Mouse (Mus musculus) G1E (cell line): ENCODE results near the gene Slfn5. TPM values are rescaled to one million over a fixed set of nuclear protein-coding genes. Genes with fewer than 3 reads are reported as not detected.

Experiments
- ATAC-seq: 2 replicates; pipeline ENCODE4 v1.8.0; 2016; ENCODE audit warnings: mild to moderate bottlenecking; ENCODE audit not compliant: insufficient number of reproducible peaks, poor library complexity, low FRiP score, severe bottlenecking; ENCODE audit errors: extremely low read depth
- DNase-seq: peaks from one replicate; pipeline ENCODE4 v3.0.0; 2012; ENCODE audit warnings: low spot score
- H3K27me3 ChIP-seq: 2 replicates; pipeline ENCODE4 v1.6.1; 2012; ENCODE audit warnings: mild to moderate bottlenecking, low read length, inconsistent platforms; ENCODE audit not compliant: insufficient read depth
- H3K36me3 ChIP-seq: replicated peaks from 2 replicates; pipeline ENCODE3; 2012; ENCODE audit warnings: mild to moderate bottlenecking, inconsistent platforms
- H3K4me1 ChIP-seq: 2 replicates; pipeline ENCODE4 v1.6.1; 2012; ENCODE audit warnings: low read depth, low read length, inconsistent platforms, mixed read lengths; ENCODE audit not compliant: insufficient read depth
- H3K4me3 ChIP-seq: 2 replicates; pipeline ENCODE4 v1.5.1; 2012; ENCODE audit warnings: low read depth, mild to moderate bottlenecking, inconsistent platforms, low read length, moderate library complexity, mixed read lengths
- H3K9me3 ChIP-seq: replicated peaks from 2 replicates; pipeline ENCODE4 v1.6.1; 2012; ENCODE audit warnings: inconsistent platforms
- CTCF ChIP-seq: IDR thresholded peaks from 2 replicates; pipeline ENCODE4 v1.5.1; 2012; ENCODE audit warnings: low read depth, low read length, inconsistent platforms, mixed read lengths
- GATA1 ChIP-seq: IDR thresholded peaks from 2 replicates; pipeline ENCODE4 v1.6.1; 2012; ENCODE audit warnings: borderline replicate concordance, low read length, inconsistent platforms, mixed read lengths
- GATA2 ChIP-seq: IDR thresholded peaks from 2 replicates; pipeline ENCODE4 v1.6.1; 2012; ENCODE audit warnings: low read depth, low read length, inconsistent platforms, borderline replicate concordance
- POLR2AphosphoS5 ChIP-seq: IDR thresholded peaks from 2 replicates; pipeline ENCODE4 v1.6.1; 2012; ENCODE audit warnings: low read depth, low read length, inconsistent platforms; ENCODE audit not compliant: insufficient replicate concordance
- TAL1 ChIP-seq: conservative IDR thresholded peaks from 2 replicates; pipeline ENCODE4 v1.6.1; 2012; ENCODE audit warnings: low read depth, low read length, inconsistent platforms, mixed read lengths
- polyA plus RNA-seq: library from polyadenylated mRNA; stranded (reverse); fragments of >175 nt; gene quantifications from 2 replicates; pipeline ENCODE4 v1.2.3, GENCODE M21; 2012
- total RNA-seq, 2 experiments: library from RNA; stranded (forward) in 1 of 2; stranded (reverse) in 1 of 2; fragments of 200-1000 nt in 1 of 2; fragments of >200 nt in 1 of 2; fragmentation: Nextera tagmentation in 1 of 2; gene quantifications; 2 replicates each; pipeline ENCODE4 v1.2.3; 2014 to 2017

Slfn5 gene
- 3.8 and 9.1 TPM in 2 replicates for total RNA-seq (2014; fragmentation: Nextera tagmentation)
- 5.5 and 7.7 TPM in 2 replicates for total RNA-seq (2017)
- 0.28 and 0.33 TPM in 2 replicates for polyA plus RNA-seq

DNA sequence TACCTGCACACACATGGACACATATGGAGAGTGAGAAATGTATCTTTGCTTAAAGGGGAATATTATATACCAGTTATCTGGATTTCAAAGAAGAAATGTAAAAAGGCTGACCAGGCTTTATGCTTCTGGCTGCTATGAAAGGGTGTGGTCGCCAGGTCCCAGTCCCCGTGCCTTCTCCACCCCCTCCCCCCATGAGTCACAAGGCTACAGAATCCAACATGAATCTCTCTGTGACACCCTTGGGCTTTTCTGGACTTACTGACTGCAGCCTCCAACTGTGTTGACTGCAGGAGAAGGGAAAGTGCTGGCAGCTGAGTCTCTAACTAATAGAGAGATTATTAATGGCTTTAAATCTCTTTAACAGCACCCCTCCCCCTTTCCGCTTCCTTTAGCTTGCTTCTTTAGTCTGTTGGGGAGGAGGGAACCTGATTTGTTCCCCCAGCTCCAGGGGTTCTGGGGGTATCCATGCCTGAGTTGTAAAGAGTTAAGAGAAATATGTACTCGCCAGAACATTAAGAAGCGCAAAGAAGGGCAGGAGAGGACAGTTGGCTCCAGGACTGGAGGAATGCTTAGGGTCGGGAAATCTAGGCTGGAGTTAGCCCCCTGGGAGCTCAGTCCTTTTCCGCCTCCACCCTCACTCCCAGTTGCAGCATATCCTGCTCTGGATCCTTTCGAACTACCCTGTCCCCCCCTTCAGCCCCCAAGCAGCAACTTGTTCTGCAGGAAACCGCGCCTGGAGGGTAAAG lies at the start of gene Slfn5:
Gene Slfn5, plus strand, starts transcription at position 614 of the 746 bp plus-strand sequence.
- ATAC-seq (no peak), DNase-seq (no peak)
- Histone ChIP-seq H3K9me3 (no peaks in the 10 kb centered on the region), H3K36me3 (no peaks in the 10 kb centered on the region), H3K4me3 (peak within 1 kb of the TSS; percentile 68), H3K27me3 (peaks cover 28% of the 10 kb centered on the region), H3K4me1 (peaks cover 42% of the 10 kb centered on the region)
- TF ChIP-seq POLR2AphosphoS5: no peak
- TF ChIP-seq GATA1: no peak

DNA sequence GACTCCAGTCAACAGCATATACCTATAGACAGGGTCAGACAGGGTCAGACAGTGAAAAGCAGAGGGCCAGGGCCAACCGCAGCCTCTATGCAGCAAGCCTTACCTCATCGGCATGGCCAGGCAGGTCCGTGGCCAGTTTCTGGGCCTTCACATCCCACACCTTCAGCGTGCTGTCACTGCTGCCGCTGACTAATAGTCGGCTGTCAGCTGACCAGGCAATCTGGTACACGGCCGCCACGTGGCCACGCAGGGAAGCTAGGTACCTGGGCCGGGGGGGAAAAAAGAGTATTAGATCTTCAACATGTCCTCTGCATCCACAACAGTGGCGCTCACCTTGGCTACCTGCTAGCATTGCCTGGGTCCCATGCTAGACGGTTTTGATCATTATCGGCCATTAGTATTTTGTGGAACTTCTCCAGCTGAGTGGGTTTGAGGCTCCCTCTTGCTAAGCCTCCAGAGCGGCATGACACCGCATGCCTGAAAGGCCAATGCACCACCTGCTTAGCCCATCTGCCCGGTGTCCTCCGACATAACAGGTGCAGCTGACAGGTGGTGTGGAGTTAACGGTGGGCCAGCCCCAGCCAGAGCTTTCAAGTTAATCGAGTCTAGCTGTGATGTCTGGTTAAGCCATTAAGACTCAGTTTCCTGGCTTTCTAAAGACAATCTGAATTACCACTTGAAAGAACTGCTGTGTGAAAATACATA lies 49.4 kb upstream of the Slfn5 start:
- no peak for TF ChIP-seq CTCF
- no peak for TF ChIP-seq POLR2AphosphoS5
- no peak for TF ChIP-seq GATA1
- no peak for TF ChIP-seq GATA2
- TF ChIP-seq TAL1: no peak
- Histone ChIP-seq H3K4me3 (no peak overlapping the region), H3K36me3 (peaks cover 91% of the 10 kb centered on the region), H3K9me3 (no peaks in the 10 kb centered on the region), H3K4me1 (peaks cover 40% of the 10 kb centered on the region), H3K27me3 (no peaks in the 10 kb centered on the region)
- no peak for ATAC-seq
- no peak for DNase-seq

DNA sequence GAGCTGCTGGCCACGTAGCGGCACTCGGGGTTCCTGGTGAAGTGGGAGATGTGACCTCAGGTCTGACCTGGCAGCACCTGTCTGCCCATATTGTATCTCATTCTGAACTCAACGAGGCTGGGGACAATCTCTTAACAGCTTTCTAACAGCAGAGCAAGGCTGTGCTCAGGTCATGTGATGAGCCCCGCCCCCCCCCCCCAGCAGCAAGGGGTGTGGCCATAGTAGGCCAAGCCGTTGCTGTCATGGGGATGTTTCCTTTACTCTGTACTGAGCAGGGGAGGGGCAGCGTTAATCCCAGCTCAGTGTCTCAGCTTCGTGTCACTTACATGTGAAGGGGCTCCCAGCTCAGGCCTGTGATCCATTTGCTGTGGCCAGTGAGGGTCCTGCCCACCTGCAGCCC lies 46.2 kb upstream of the Slfn5 start:
- peaks cover 49% of the 10 kb centered on the region for H3K4me1 ChIP-seq
- H3K9me3 ChIP-seq: no peaks in the 10 kb centered on the region
- H3K36me3 ChIP-seq: peaks cover 71% of the 10 kb centered on the region
- TF ChIP-seq POLR2AphosphoS5 (no peak), CTCF (no peak), GATA1 (no peak), TAL1 (no peak), GATA2 (no peak)
- no peak for ATAC-seq
- no peak overlapping the region; the same call in 1 of the 2 replicates for H3K4me3 ChIP-seq
- no peak for DNase-seq
- peaks cover 2% of the 10 kb centered on the region; the same call in 1 of the 2 replicates for H3K27me3 ChIP-seq

DNA sequence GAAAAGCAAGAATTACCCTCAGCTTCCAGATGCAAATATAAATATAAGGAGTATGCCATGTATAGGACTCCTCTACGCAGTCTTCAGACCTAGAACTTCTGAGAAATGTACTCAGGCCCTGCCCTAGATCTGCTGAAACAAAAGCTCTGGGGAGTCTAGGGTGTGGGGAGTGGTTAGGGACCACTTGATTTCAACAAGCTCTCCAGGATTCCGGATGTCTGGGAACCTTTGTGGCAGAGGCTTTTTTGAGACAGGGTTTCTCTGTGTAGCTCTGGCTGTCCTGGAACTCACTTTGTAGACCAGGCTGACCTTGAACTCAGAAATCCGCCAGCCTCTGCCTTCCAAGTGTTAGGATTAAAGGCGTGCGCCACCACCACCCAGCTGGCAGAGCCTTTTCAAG lies 45.3 kb upstream of the Slfn5 start:
- peak overlapping the region; percentile 58; the same call in 1 of the 2 replicates for H3K4me3 ChIP-seq
- DNase-seq (no peak), ATAC-seq (no peak)
- no peaks in the 10 kb centered on the region for H3K9me3 ChIP-seq
- no peak for TF ChIP-seq GATA1
- no peak for TF ChIP-seq GATA2
- TF ChIP-seq POLR2AphosphoS5: no peak
- TF ChIP-seq TAL1: no peak
- TF ChIP-seq CTCF: no peak
- peaks cover 51% of the 10 kb centered on the region for H3K4me1 ChIP-seq
- H3K27me3 ChIP-seq: peaks cover 8% of the 10 kb centered on the region
- H3K36me3 ChIP-seq: peaks cover 62% of the 10 kb centered on the region

DNA sequence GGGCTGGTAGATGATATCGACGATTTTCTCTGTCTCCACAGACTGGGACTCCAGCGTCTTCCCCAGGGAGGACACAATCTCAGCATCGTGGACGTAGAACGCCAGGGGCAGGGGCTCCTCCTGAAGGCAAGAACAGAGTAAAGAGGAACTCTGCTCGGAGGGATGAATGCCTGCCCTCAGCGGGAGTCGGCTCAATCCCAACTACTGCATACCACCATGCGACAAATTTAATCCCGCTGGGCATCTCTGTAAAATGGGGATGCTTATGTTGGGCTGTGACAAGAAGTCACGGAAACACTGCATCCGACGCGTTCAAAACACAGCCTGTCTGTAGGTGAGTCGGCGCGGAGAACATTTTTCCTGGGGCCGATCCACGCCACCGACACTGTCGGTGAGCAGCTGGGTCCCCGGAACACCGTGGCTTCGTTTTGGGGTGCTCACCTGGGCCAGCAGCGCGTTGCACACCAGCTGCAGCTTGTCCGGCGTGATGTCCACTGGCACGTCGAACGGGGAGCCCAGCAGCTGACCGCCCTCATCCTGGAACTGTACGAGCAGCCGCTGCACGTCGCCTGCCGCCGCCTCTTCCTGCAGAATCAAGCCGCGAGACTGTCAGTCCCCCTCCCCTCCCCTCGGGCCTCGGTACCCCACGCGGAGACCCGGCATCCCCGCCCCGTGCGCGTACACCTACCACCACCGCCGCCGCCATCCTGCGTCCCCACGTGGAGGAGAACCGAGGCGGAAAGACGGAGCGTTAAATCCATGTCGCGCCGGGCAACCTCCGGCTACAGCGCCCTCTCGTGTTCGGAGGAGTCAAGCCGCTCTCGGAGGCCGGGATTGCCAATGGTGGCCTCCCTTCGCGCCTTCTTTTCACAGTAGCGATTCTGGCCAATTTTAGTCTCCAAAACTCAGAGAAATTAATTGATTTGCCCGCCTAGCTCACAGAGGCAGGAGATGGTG lies 43.2 kb upstream of the Slfn5 start, which contains the start of gene Nle1:
Gene Nle1, minus strand, starts transcription at position 761 of the 957 bp plus-strand sequence.
- TF ChIP-seq GATA2: no peak
- no peak for TF ChIP-seq GATA1
- TF ChIP-seq CTCF: peak; percentile 53; the same call in 1 of the 2 replicates
- TF ChIP-seq POLR2AphosphoS5: no peak
- TF ChIP-seq TAL1: no peak
- H3K36me3 ChIP-seq: peaks cover 42% of the 10 kb centered on the region
- peak; percentile 58 for ATAC-seq

More for the DNA sequence above, 43.2 kb upstream of the Slfn5 start, which contains the start of gene Nle1:
- Histone ChIP-seq H3K9me3 (no peaks in the 10 kb centered on the region), H3K4me3 (peak within 1 kb of the TSS; percentile 91), H3K27me3 (peaks cover 21% of the 10 kb centered on the region), H3K4me1 (peaks cover 39% of the 10 kb centered on the region)
- DNase-seq: peak; percentile 79
